26 mouse cellular contexts compared by ENCODE assay signal in genomic region chr13:106501273-106501672, GRCm38 (mm10).
DNase-seq lines count a peak whose midpoint lies in the region; ATAC-seq and TF ChIP-seq lines count a peak whose summit lies in the region.
"Had no signal": no experiment of that assay in that cellular context is flagged by ENCODE, and none has a peak within 500 bp of the region (broad histone marks: within the 10 kb centered on the region; RNA-seq: fewer than 3 reads in every experiment).

No protein-coding gene starts in this region.

- no peaks in the 10 kb centered on the region for H3K36me3 ChIP-seq in intestine, embryonic 14.5 days (ENCODE audit: control insufficient read depth, insufficient read depth, low read length)
- H3K36me3 ChIP-seq in intestine, postnatal 0 days (ENCODE audit: control insufficient read depth, insufficient read depth) = no peaks in the 10 kb centered on the region
- H3K36me3 ChIP-seq in lung, postnatal 0 days (ENCODE audit: insufficient read depth, low read length) = no peaks in the 10 kb centered on the region
- no peaks in the 10 kb centered on the region for H3K36me3 ChIP-seq in intestine, embryonic 16.5 days (ENCODE audit: control insufficient read depth, insufficient read depth, low read length)
- no peaks in the 10 kb centered on the region for H3K36me3 ChIP-seq in stomach, postnatal 0 days (ENCODE audit: control insufficient read depth, insufficient read depth, low read length)
- H3K36me3 ChIP-seq: embryonic facial prominence, embryonic 10.5 days; forebrain, embryonic 15.5 days; heart, embryonic 13.5 days; liver, embryonic 13.5 days; midbrain, embryonic 12.5 days; neural tube, embryonic 12.5 days had no signal

- 32% methylated on average over 6 of the region's 6 CpGs for WGBS in intestine, embryonic 14.5 days
- 41% methylated on average over 6 of the region's 6 CpGs for WGBS in intestine, postnatal 0 days
- WGBS in lung, postnatal 0 days = 26% methylated on average over 6 of the region's 6 CpGs
- WGBS in intestine, embryonic 16.5 days = 46% methylated on average over 6 of the region's 6 CpGs
- 41% methylated on average over 6 of the region's 6 CpGs for WGBS in stomach, postnatal 0 days

- H3K9ac ChIP-seq in intestine, embryonic 14.5 days (ENCODE audit: low read length) = no peak overlapping the region
- no peak overlapping the region for H3K9ac ChIP-seq in intestine, postnatal 0 days (ENCODE audit: low read depth, low read length)
- no peak overlapping the region for H3K9ac ChIP-seq in lung, postnatal 0 days (replicated peaks; ENCODE audit: low read depth)
- no peak overlapping the region for H3K9ac ChIP-seq in intestine, embryonic 16.5 days (ENCODE audit: low read depth, low read length)
- H3K9ac ChIP-seq in stomach, postnatal 0 days (ENCODE audit: low read length) = no peak overlapping the region
- H3K9ac ChIP-seq: forebrain, embryonic 15.5 days; heart, embryonic 13.5 days; liver, embryonic 13.5 days; midbrain, embryonic 12.5 days; neural tube, embryonic 12.5 days had no signal

- ATAC-seq in intestine, embryonic 14.5 days (replicated peaks; ENCODE audit: low FRiP score, low TSS enrichment, low read depth) = peak; percentile 70; the same call in 1 of the 2 replicates
- ATAC-seq in intestine, postnatal 0 days = no peak
- peak; percentile 46 for ATAC-seq in lung, postnatal 0 days
- peak; percentile 68 for ATAC-seq in intestine, embryonic 16.5 days
- peak; percentile 49; the same call in 1 of the 2 replicates for ATAC-seq in stomach, postnatal 0 days (ENCODE audit: low FRiP score, low TSS enrichment)
- ATAC-seq: CD4-positive, CD25-positive, alpha-beta regulatory T cell, adult 4 months; forebrain, embryonic 15.5 days had no signal

- no peaks in the 10 kb centered on the region for H3K9me3 ChIP-seq in intestine, embryonic 14.5 days (ENCODE audit: control insufficient read depth, low read length)
- H3K9me3 ChIP-seq in intestine, postnatal 0 days (ENCODE audit: control insufficient read depth) = no peaks in the 10 kb centered on the region
- no peaks in the 10 kb centered on the region for H3K9me3 ChIP-seq in lung, postnatal 0 days (ENCODE audit: low read length)
- H3K9me3 ChIP-seq in intestine, embryonic 16.5 days (ENCODE audit: control insufficient read depth, low read length) = no peaks in the 10 kb centered on the region
- no peaks in the 10 kb centered on the region for H3K9me3 ChIP-seq in stomach, postnatal 0 days (ENCODE audit: control insufficient read depth, low read length)
- H3K9me3 ChIP-seq: embryonic facial prominence, embryonic 10.5 days; forebrain, embryonic 15.5 days; heart, embryonic 13.5 days; liver, embryonic 13.5 days; neural tube, embryonic 12.5 days had no signal

- TF ChIP-seq EP300 in lung, postnatal 0 days (IDR thresholded peaks at IDR 0.05) = no peak
- no peak for TF ChIP-seq EP300 in stomach, postnatal 0 days (optimal IDR thresholded peaks at IDR 0.05)

- H3K4me3 ChIP-seq in intestine, embryonic 14.5 days (ENCODE audit: low read depth, low read length) = no peak overlapping the region
- H3K4me3 ChIP-seq in intestine, postnatal 0 days (ENCODE audit: low read depth, low read length) = no peak overlapping the region
- no peak overlapping the region for H3K4me3 ChIP-seq in lung, postnatal 0 days (ENCODE audit: low read depth, low read length)
- no peak overlapping the region for H3K4me3 ChIP-seq in intestine, embryonic 16.5 days (ENCODE audit: low read length)
- no peak overlapping the region for H3K4me3 ChIP-seq in stomach, postnatal 0 days (ENCODE audit: low read depth, low read length)
- H3K4me3 ChIP-seq: embryonic facial prominence, embryonic 10.5 days; forebrain, embryonic 15.5 days; heart, embryonic 13.5 days; layer of hippocampus, adult 2 months; liver, embryonic 13.5 days; midbrain, embryonic 12.5 days; neural tube, embryonic 12.5 days had no signal

- H3K27ac ChIP-seq in intestine, embryonic 14.5 days (ENCODE audit: low read depth) = no peak overlapping the region
- no peak overlapping the region for H3K27ac ChIP-seq in intestine, postnatal 0 days (ENCODE audit: low read depth, low read length)
- H3K27ac ChIP-seq in lung, postnatal 0 days (ENCODE audit: low read length) = no peak overlapping the region
- 0 out of 2 replicates have a peak overlapping the region, but pooled peaks have one; percentile 23 for H3K27ac ChIP-seq in intestine, embryonic 16.5 days (ENCODE audit: low read length)
- no peak overlapping the region for H3K27ac ChIP-seq in stomach, postnatal 0 days (replicated peaks)
- H3K27ac ChIP-seq: embryonic facial prominence, embryonic 10.5 days; forebrain, embryonic 15.5 days; heart, embryonic 13.5 days; layer of hippocampus, adult 2 months; liver, embryonic 13.5 days; macrophage; midbrain, embryonic 12.5 days; neural tube, embryonic 12.5 days had no signal

- DNase-seq in intestine, embryonic 14.5 days (ENCODE audit: low spot score) = no peak
- peak; percentile 58 for DNase-seq in lung, postnatal 0 days (ENCODE audit: low spot score)
- DNase-seq in lung, postnatal 14 days = no peak
- DNase-seq in stomach, postnatal 0 days (ENCODE audit: low spot score) = no peak
- no peak for DNase-seq in layer of hippocampus, postnatal 25 days (ENCODE audit: extremely low spot score in 1 of 2, low spot score in 1 of 2)
- DNase-seq: adrenal gland, postnatal 25 days; cerebellum, adult 9-10 months; gastrocnemius, postnatal 14 days; heart, adult 18-20 months; heart, postnatal 14 days; kidney, adult 9 months; kidney, postnatal 25 days; layer of hippocampus, postnatal 36 days; liver, embryonic 13.5 days; thymus, adult 2 months; thymus, postnatal 4 days had no signal

- H3K27me3 ChIP-seq in intestine, embryonic 14.5 days (replicated peaks; ENCODE audit: control insufficient read depth, insufficient read depth, low read length) = no peaks in the 10 kb centered on the region
- no peaks in the 10 kb centered on the region for H3K27me3 ChIP-seq in intestine, postnatal 0 days (replicated peaks; ENCODE audit: control insufficient read depth, insufficient read depth, low read length)
- no peaks in the 10 kb centered on the region for H3K27me3 ChIP-seq in lung, postnatal 0 days (replicated peaks; ENCODE audit: insufficient read depth, low read length)
- no peaks in the 10 kb centered on the region for H3K27me3 ChIP-seq in intestine, embryonic 16.5 days (replicated peaks; ENCODE audit: control insufficient read depth, insufficient read depth, low read length)
- H3K27me3 ChIP-seq in stomach, postnatal 0 days (ENCODE audit: control insufficient read depth, insufficient read depth, low read length) = no peaks in the 10 kb centered on the region
- H3K27me3 ChIP-seq: forebrain, embryonic 15.5 days; heart, embryonic 13.5 days; liver, embryonic 13.5 days; midbrain, embryonic 12.5 days; neural tube, embryonic 12.5 days had no signal

- no peaks in the 10 kb centered on the region for H3K4me1 ChIP-seq in intestine, embryonic 14.5 days (replicated peaks; ENCODE audit: control insufficient read depth, insufficient read depth, low read length)
- no peaks in the 10 kb centered on the region for H3K4me1 ChIP-seq in intestine, postnatal 0 days (replicated peaks; ENCODE audit: control insufficient read depth, insufficient read depth, low read length)
- H3K4me1 ChIP-seq in lung, postnatal 0 days (ENCODE audit: insufficient read depth, low read depth, low read length) = no peaks in the 10 kb centered on the region
- no peaks in the 10 kb centered on the region for H3K4me1 ChIP-seq in intestine, embryonic 16.5 days (ENCODE audit: control insufficient read depth, insufficient read depth, low read length)
- H3K4me1 ChIP-seq in stomach, postnatal 0 days (replicated peaks; ENCODE audit: control insufficient read depth, insufficient read depth) = no peaks in the 10 kb centered on the region
- H3K4me1 ChIP-seq: embryonic facial prominence, embryonic 10.5 days; forebrain, embryonic 15.5 days; heart, embryonic 13.5 days; liver, embryonic 13.5 days; midbrain, embryonic 12.5 days; neural tube, embryonic 12.5 days had no signal

- no peak overlapping the region for H3K4me2 ChIP-seq in intestine, embryonic 14.5 days (ENCODE audit: low read length)
- no peak overlapping the region for H3K4me2 ChIP-seq in intestine, postnatal 0 days (replicated peaks; ENCODE audit: low read depth)
- no peak overlapping the region for H3K4me2 ChIP-seq in lung, postnatal 0 days (replicated peaks; ENCODE audit: low read depth, low read length)
- no peak overlapping the region for H3K4me2 ChIP-seq in intestine, embryonic 16.5 days (ENCODE audit: low read depth, low read length)
- no peak overlapping the region for H3K4me2 ChIP-seq in stomach, postnatal 0 days (replicated peaks; ENCODE audit: low read depth)
- H3K4me2 ChIP-seq: forebrain, embryonic 15.5 days; heart, embryonic 13.5 days; liver, embryonic 13.5 days; midbrain, embryonic 12.5 days; neural tube, embryonic 12.5 days had no signal

- TF ChIP-seq CTCF in intestine, postnatal 0 days (IDR thresholded peaks at IDR 0.05; ENCODE audit: low read depth) = no peak
- TF ChIP-seq CTCF in lung, postnatal 0 days (IDR thresholded peaks at IDR 0.05) = no peak
- TF ChIP-seq CTCF in stomach, postnatal 0 days (IDR thresholded peaks at IDR 0.05; ENCODE audit: low read depth) = no peak
